Mouse (Mus musculus) monocyte, adult 5-6 weeks (primary cell): ENCODE data around the gene Grk6. TPM values are rescaled to one million over a fixed set of nuclear protein-coding genes. Genes with fewer than 3 reads are reported as not detected.

Experiments
- ATAC-seq: fragments of 153-309, 156-312 bp; replicated peaks from 2 replicates; pipeline ENCODE4 v1.8.0; 2017; ENCODE audit warnings: mild to moderate bottlenecking; ENCODE audit not compliant: low TSS enrichment, insufficient number of reproducible peaks, severe bottlenecking, poor library complexity, low FRiP score
- total RNA-seq: library from RNA; stranded (forward); fragments of 200-1000, 200-491, 200-594 nt; gene quantifications from 3 replicates; pipeline ENCODE4 v1.2.3, GENCODE M21; 2017

The Grk6 gene
- total RNA-seq, 1 experiment from 2014 or later, result 179 TPM

GRCm38 (mm10) chr13:55450511-55450980 lies 5.7 kb downstream of the Grk6 start:
- ATAC-seq, result no peak

GRCm38 (mm10) chr13:55451296-55451695 lies 6.4 kb downstream of the Grk6 start:
- no peak for ATAC-seq

- no peak for ATAC-seq
Observed at GRCm38 (mm10) chr13:55451785-55452549, 7.1 kb downstream of the Grk6 start.

GRCm38 (mm10) chr13:55462965-55463364 lies 18.1 kb downstream of the Grk6 start:
- ATAC-seq, result no peak

- no peak for ATAC-seq
Observed at GRCm38 (mm10) chr13:55463399-55464026, 18.6 kb downstream of the Grk6 start.

- ATAC-seq, result no peak
Observed at GRCm38 (mm10) chr13:55464027-55464884, 19.4 kb downstream of the Grk6 start, which contains the start of gene Prr7. Gene Prr7 (plus strand): TSS chr13:55464267.

- 0 out of 2 replicates have a peak, but pooled peaks have one; percentile 4 for ATAC-seq
Observed at GRCm38 (mm10) chr13:55465184-55465583, 20.3 kb downstream of the Grk6 start.

GRCm38 (mm10) chr13:55465830-55466440 lies 21.1 kb downstream of the Grk6 start:
- no peak for ATAC-seq

GRCm38 (mm10) chr13:55468851-55469560 lies 24.1 kb downstream of the Grk6 start:
- 0 out of 2 replicates have a peak, but pooled peaks have one; percentile 10 for ATAC-seq

- ATAC-seq, result no peak
Observed at GRCm38 (mm10) chr13:55470372-55470771, 25.5 kb downstream of the Grk6 start.

- ATAC-seq, result peak; percentile 29
Observed at GRCm38 (mm10) chr13:55471156-55471818, 26.4 kb downstream of the Grk6 start.

- no peak for ATAC-seq
Observed at GRCm38 (mm10) chr13:55471819-55472131, 26.9 kb downstream of the Grk6 start.

- ATAC-seq, result peak; percentile 11; the same call in 1 of the 2 replicates
Observed at GRCm38 (mm10) chr13:55472132-55473022, 27.5 kb downstream of the Grk6 start.

- ATAC-seq, result no peak
Observed at GRCm38 (mm10) chr13:55473076-55473831, 28.4 kb downstream of the Grk6 start.

GRCm38 (mm10) chr13:55473961-55474360 lies 29.1 kb downstream of the Grk6 start:
- no peak for ATAC-seq

- ATAC-seq, result no peak
Observed at GRCm38 (mm10) chr13:55474621-55475069, 29.8 kb downstream of the Grk6 start.
